Mouse (Mus musculus): ENCODE data around the gene Anxa1.

DNA sequence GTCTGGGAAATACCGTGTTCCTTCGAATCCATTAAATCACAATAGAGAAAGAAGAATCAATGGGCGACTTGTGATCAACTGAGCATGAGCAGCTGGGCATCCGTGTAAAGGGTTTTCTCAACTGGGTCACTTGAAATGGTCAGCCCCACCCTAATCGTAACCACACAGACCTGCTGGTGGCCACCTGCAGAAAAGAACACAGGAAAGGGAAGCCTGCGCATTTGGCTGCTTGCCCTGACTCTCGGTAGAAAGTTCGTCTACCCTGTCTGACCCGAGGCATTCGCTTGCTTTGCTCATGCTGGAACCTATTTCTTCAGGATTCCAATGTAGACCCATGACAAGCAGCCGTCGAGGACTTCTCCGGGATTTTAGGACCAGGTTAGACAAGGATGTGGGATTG, 25.8 kb downstream of the Anxa1 start:
- TF ChIP-seq CTCF (IDR thresholded peaks at IDR 0.05; ENCODE audit: control insufficient read depth, insufficient read depth, insufficient replicate concordance, low read depth, low read length), result no peak
- no peak for TF ChIP-seq POLR2A (IDR thresholded peaks at IDR 0.05; ENCODE audit: control insufficient read depth, low read depth, low read length)

All from testis, adult 2 months (tissue).